Mouse (Mus musculus): ENCODE results near the gene Sp7.
A peak's percentile ranks its signal among the peaks of the same experiment; 100 is the strongest.

Gene Sp7

GRCm38 (mm10) chr15:102366733-102367344 lies at the start of gene Sp7:
TSS of gene Sp7 (minus strand) at chr15:102367182.
- no peak for DNase-seq (ENCODE audit: low spot score)

- no peak for DNase-seq (ENCODE audit: low spot score)
Measured at GRCm38 (mm10) chr15:102413687-102414086, 46.7 kb upstream of the Sp7 start.

GRCm38 (mm10) chr15:102411077-102411476 lies 44.1 kb upstream of the Sp7 start:
- DNase-seq (ENCODE audit: low spot score) = no peak

DNA sequence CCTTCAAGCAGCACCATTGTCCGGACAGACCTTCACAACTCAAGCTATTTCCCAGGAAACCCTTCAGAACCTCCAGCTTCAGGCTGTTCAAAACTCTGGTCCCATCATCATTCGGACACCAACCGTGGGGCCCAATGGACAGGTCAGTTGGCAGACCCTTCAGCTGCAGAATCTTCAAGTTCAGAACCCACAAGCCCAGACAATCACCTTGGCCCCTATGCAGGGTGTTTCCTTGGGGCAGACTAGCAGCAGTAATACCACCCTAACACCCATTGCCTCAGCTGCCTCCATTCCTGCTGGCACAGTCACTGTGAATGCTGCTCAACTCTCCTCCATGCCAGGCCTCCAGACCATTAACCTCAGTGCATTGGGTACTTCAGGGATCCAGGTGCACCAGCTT lies 42.3 kb upstream of the Sp7 start:
- DNase-seq (ENCODE audit: low spot score) = no peak

GRCm38 (mm10) chr15:102408558-102409130 lies 41.7 kb upstream of the Sp7 start:
- DNase-seq (ENCODE audit: low spot score) = no peak

DNA sequence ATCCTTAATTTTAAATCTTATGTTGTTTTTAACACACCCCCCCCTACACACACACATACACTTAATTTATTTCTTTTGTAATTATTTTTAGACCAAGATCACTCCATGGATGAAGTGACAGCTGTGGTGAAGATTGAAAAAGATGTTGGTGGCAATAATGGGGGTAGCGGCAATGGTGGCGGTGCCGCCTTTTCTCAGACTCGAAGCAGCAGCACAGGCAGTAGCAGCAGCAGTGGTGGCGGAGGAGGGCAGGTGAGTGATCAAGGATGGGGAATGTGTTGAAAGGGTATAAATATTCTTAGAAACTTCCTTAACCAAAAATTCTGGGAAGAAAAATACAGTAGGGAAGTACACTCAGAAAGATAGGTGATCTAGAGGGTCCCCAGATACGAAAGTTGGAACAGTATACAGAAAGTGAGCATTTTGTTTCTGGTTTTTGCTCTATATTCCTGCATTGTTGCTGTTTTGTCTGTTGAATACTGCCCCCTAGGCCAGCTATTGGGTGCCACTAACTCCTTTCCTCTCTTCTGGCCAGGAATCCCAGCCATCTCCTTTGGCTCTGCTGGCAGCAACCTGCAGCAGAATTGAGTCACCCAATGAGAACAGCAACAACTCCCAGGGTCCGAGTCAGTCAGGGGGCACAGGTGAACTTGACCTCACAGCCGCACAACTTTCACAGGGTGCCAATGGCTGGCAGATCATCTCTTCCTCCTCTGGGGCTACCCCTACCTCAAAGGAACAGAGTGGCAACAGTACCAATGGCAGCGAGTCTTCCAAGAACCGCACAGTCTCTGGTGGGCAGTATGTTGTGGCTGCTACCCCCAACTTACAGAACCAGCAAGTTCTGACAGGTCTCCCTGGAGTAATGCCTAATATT lies 40.9 kb upstream of the Sp7 start:
- no peak for DNase-seq (ENCODE audit: low spot score)

DNA sequence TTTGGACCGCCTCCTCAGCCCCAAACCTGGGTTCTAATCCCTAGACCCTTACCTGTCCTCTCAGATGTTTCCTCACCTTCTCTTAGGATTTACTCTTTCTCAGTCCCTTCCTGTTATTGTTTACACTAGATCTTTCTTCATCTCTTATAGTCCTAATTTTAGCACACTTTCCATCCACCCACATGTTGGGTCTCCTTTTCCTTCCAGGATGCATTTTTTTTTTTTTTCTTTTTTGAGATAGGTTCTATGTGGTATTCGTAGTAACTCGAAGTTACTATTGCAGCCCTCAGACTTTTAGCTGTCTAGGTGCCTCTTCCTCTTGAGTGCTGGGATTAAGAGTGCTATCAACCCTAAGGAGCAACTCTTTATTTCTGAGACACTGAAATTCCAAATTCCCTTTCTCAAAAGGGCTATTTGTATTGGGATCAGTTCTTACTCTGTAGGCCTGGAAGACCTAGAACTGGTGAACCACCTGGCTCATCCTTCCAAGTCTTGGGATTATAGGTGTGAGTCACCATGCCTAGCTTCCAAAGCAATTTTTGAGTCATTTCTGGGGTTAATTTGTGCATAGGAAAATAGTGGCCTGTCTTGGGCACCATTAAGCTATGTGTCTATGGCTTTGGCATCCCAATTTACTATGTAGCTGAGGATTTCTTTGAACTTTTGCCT lies 40.1 kb upstream of the Sp7 start:
- DNase-seq (ENCODE audit: low spot score) = no peak

- DNase-seq (ENCODE audit: low spot score) = peak; percentile 54
Measured at GRCm38 (mm10) chr15:102406196-102406911, 39.4 kb upstream of the Sp7 start.

DNA sequence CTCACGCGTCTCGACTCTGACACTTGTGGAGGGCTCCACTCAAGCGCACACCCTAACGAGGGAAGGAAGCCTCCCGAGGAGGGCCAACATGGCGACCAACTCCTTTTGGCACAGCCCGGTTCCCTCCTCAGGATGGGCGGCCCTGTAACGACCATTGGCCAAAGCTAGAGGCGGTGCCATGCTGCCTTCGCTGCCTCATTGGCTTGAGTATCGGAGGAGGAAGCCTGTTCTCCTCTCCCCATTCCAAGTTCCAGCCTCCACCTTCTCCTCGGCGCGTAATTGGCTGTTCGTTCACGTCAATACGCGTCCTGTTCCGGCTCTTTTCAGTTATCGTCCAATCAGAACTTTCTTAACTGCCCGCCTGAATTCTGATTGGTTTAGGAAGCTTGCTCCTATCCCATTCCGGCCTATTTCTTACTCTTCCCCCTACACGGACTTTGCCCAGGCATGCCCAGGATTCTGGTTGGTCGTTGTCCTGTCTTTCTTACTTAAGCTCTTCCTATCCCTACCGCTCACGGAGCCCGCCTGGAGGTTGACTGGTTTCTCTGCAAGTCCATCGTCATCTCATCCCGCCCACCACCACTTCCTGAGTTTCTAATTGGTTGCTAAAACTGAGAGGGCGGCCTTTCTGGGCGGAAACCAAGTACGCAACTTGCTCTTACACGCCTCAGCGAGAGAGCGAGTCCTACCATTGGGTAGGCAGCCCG lies 38.7 kb upstream of the Sp7 start, which contains the start of gene Sp1:
Gene Sp1 (plus strand): TSS at position 655 of the 707 bp plus-strand sequence.
- DNase-seq (ENCODE audit: low spot score) = peak; percentile 100

GRCm38 (mm10) chr15:102404608-102405488 lies 37.9 kb upstream of the Sp7 start:
- DNase-seq (ENCODE audit: low spot score) = no peak

DNA sequence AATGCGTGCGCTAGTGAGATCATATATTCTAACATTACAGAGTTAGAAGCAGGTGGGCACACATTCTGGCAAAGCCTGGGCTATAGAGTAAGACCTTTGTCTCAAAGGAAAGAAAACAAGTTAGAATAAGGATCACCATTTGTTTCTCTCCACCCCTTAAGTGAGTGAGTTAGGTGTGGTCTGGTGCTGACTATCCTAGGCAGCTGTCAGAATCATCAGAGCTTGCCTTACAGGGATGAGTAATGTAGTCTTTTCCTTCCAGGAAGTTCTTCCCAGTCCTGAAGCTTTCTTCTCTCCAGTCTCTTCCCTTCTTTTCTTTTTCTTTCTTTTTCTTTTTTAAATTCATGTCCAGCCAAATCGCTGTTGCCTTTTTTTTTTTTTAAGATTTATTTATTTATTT lies 35.2 kb upstream of the Sp7 start:
- DNase-seq (ENCODE audit: low spot score) = no peak

- no peak for DNase-seq (ENCODE audit: low spot score)
Measured at GRCm38 (mm10) chr15:102401278-102401677, 34.3 kb upstream of the Sp7 start.

GRCm38 (mm10) chr15:102400476-102401045 lies 33.6 kb upstream of the Sp7 start:
- DNase-seq (ENCODE audit: low spot score) = no peak

- DNase-seq (ENCODE audit: low spot score) = peak; percentile 65
Measured at GRCm38 (mm10) chr15:102399229-102400221, 32.5 kb upstream of the Sp7 start.

GRCm38 (mm10) chr15:102398629-102399028 lies 31.6 kb upstream of the Sp7 start:
- no peak for DNase-seq (ENCODE audit: low spot score)

GRCm38 (mm10) chr15:102395061-102395460 lies 28.1 kb upstream of the Sp7 start:
- DNase-seq (ENCODE audit: low spot score) = no peak

DNA sequence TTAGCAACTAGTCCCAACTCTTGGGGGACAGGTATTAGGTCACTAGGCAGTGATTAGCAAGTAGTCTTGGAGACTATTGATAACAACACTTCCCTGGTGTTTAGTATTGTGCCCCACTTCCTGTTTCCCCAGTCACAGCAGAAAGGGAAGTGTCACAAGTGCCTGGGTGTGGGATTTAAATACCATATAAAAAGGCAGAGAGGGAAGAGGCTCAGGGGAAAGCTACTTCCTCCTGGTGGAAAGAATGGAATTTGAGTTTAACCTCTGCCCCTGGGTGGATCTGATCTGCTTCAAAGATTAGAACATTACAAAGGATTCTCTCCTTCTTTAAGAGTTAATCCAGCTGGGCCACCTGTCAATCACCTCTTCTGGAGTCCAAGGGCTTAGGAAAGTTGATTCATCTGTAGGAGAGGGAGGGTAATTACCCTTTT lies 26.6 kb upstream of the Sp7 start:
- DNase-seq (ENCODE audit: low spot score) = no peak

DNA sequence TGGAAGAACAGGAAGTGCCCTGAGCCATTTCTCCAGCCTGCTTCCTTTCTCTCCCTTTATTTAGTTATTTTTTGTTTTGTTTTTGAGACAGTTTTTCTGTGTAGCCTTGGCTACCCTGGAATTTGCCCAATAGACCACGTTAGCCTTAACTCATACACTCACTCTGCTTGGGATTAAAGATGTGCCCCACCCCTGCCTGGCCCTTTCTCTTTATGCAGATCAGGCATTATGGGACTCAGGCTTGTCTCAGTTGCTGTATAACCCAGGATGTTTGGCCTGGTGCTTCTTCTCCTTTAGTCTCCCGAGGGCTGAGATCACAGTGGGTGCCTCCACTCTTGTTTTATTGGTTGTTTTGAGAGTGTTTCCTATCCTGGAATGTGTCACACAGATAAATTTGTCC lies 25.5 kb upstream of the Sp7 start:
- DNase-seq (ENCODE audit: low spot score) = no peak

GRCm38 (mm10) chr15:102388942-102389341 lies 22.0 kb upstream of the Sp7 start:
- no peak for DNase-seq (ENCODE audit: low spot score)
